Mouse (Mus musculus) kidney, postnatal 36 days (tissue): ENCODE measurements around the gene Limk1.

Experiments
- DNase-seq, 2 experiments: peaks; one replicate each; pipeline ENCODE4 v3.0.0; 2021 to 2022; ENCODE audit warnings: mixed read lengths in 2 of 2

Limk1 gene

DNA sequence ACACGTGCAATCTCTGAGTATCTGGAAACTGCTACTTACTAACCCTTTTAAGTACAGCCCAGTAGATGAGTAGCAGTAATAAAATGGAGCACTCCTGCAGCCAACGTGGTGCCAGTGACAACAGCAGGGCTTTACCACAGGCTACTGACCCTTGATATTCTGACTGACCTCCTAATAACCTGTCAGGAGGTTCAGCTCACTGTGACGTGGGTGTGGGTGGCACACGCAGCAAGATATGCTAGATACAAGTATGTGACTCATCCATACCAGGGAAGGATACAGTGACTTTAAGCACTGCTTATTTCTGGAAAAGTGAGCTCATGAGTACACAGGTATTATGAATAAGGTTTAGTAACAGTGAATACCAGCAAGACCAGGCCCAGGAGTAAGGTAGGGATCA is 58.9 kb downstream of the Limk1 start:
- no peak for DNase-seq

GRCm38 (mm10) chr5:134622069-134622468 is 66.3 kb downstream of the Limk1 start:
- DNase-seq: no peak

DNA sequence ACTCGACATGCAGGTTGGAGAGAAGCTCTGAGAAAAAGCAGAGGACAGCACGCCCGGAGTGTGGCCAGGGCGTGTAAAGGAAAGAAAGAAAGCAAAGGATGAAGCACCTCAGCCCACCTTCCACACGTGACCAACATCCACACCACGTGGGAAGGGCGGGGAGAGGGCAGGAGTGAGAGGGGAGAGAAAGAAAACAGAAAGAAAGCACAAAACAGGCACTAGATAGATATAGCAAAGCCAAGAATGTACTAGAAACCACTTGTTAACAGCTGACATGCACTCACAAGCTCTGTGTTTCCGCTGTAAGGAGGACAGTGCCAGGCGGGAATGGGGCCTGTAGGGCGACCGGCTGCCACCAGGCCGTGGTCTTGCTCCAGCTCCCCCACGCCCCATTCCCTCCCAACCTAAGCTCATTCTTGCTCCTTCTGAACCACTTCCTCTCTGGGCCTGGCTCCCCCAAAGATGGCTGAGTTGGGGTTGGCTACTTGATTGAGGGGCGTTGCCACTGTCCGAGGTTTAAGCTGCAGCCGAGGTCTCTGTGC is 67.2 kb downstream of the Limk1 start:
- no peak for DNase-seq

DNA sequence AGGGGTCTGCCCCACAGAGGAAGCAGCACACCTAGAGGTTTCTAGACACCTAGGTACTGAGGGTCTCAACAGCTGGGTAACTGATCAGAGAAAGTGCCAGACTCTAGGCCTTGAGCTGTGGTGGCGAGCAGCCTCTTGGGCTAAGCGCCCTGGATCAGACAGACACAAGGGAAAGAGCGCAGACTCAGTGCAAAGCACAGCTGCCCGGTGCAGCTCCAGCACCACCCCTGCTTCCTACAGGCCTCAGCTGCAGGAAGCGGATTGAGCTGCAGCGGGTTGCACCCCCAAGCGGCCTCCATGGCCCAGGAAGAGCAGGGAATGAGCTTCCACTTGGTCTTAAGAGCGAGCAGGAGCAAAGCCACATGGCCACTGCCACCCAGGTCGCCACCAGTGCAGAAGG is 67.9 kb downstream of the Limk1 start:
- DNase-seq: no peak

GRCm38 (mm10) chr5:134617071-134617470 is 71.3 kb downstream of the Limk1 start:
- peak; percentile 52 to 89 for DNase-seq

DNA sequence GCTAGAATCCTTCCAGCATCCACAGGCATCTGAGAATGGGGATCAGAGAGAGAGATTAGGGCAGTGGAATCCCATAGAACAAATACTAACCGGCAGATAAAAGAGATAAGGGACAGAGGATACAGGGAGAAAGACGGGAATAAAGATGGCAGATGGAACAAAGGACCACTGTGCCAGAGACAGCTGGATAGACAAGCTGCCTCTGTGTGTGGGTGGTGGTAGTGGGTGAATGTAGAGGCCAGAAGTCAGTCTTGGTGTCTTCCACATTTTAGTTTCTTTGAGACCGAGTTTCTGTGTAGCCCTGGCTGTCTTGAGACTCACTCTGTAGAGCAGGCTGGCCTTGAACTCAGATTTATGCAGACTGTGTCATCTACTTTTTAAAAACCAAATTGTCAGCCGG is 72.6 kb downstream of the Limk1 start:
- no peak for DNase-seq

GRCm38 (mm10) chr5:134615380-134615779 is 73.0 kb downstream of the Limk1 start:
- no peak for DNase-seq

- DNase-seq: no peak
Observed at GRCm38 (mm10) chr5:134614802-134615201, 73.6 kb downstream of the Limk1 start, which contains the start of gene Lat2. Gene Lat2, minus strand, starts transcription at chr5:134615025.

- DNase-seq: no peak
Observed at GRCm38 (mm10) chr5:134614296-134614695, 74.1 kb downstream of the Limk1 start.

GRCm38 (mm10) chr5:134613727-134614126 is 74.7 kb downstream of the Limk1 start:
- DNase-seq: peak in 1 of 2 experiments; percentile 15

- no peak for DNase-seq
Observed at GRCm38 (mm10) chr5:134611810-134612521, 76.4 kb downstream of the Limk1 start.

- no peak for DNase-seq
Observed at GRCm38 (mm10) chr5:134609916-134610643, 78.3 kb downstream of the Limk1 start.

DNA sequence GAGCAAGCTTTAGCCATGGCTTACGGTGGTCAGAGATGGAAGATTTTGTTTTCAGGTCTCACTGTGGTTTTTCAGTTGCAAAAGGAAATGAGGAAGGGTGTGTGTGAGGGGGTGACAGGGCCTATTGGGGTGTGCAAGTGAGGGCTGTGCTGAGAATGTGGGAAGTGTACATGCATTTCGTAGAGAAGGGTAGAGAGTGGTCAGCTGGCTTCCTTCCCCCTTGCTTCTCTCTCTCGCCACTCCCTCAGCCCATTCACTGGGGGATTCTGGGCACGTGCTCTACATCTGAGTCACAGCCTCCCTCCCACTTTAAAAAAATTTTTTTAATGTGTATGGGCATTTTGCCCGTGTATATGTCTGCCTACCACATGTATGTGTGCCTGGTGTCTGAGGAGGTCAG is 81.3 kb downstream of the Limk1 start:
- DNase-seq: no peak

GRCm38 (mm10) chr5:134606314-134606713 is 82.1 kb downstream of the Limk1 start:
- DNase-seq: no peak
